Mouse (Mus musculus) lung, embryonic 16.5 days (tissue): ENCODE data around the gene Prkar2a. TPM values are rescaled to one million over a fixed set of nuclear protein-coding genes. Genes with fewer than 3 reads are reported as not detected.

Experiments used
- ATAC-seq: fragments of 200-750 bp; cut with Nextera tagmentation; 2 replicates; pipeline ENCODE4 v1.8.0; 2017; ENCODE audit warnings: low read depth, mild to moderate bottlenecking, moderate library complexity
- H3K27ac ChIP-seq: fragments of 300-500 bp; sonication (generic); 2 replicates; pipeline ENCODE4 v1.5.1; 2014; ENCODE audit warnings: mild to moderate bottlenecking, control low read depth, low read length
- H3K27me3 ChIP-seq: fragments of 300-500 bp; sonication (generic); 2 replicates; pipeline ENCODE4 v1.6.1; 2014; ENCODE audit warnings: low read depth, low read length, mixed read lengths; ENCODE audit not compliant: control insufficient read depth, insufficient read depth
- H3K36me3 ChIP-seq: fragments of 300-500 bp; sonication (generic); 2 replicates; pipeline ENCODE4 v1.6.1; 2014; ENCODE audit warnings: low read length; ENCODE audit not compliant: control insufficient read depth, insufficient read depth
- H3K4me1 ChIP-seq: fragments of 300-500 bp; sonication (generic); replicated peaks from 2 replicates; pipeline ENCODE4 v1.6.1; 2014; ENCODE audit warnings: low read length, mixed read lengths; ENCODE audit not compliant: control insufficient read depth, insufficient read depth
- H3K4me2 ChIP-seq: fragments of 300-500 bp; sonication (generic); 2 replicates; pipeline ENCODE4 v1.6.1; 2014; ENCODE audit warnings: low read depth, low read length, control low read depth
- H3K4me3 ChIP-seq: fragments of 300-500 bp; sonication (generic); 2 replicates; pipeline ENCODE4 v1.5.1; 2014; ENCODE audit warnings: mild to moderate bottlenecking, low read length, control low read depth
- H3K9ac ChIP-seq: fragments of 300-500 bp; sonication (generic); 2 replicates; pipeline ENCODE4 v1.6.1; 2014; ENCODE audit warnings: low read length, control low read depth
- H3K9me3 ChIP-seq: fragments of 300-500 bp; sonication (generic); 2 replicates; pipeline ENCODE4 v1.6.1; 2016; ENCODE audit warnings: low read length; ENCODE audit not compliant: control insufficient read depth
- WGBS: fragments of 180-500 bp; shearing (Covaris S2); extraction: QIAGEN DNeasy Blood & Tissue Kit; methylation state at CpG from one replicate; pipeline ENCODE4 v1.1.7; 2014; 5-methylcytosine and 5-hydroxymethylcytosine counted together
- polyA plus RNA-seq: library from polyadenylated mRNA; unstranded; fragments of >200 nt; fragmentation: Nextera tagmentation; extraction: Ambion mirVana; gene quantifications from 2 replicates; pipeline ENCODE4 v1.2.1, GENCODE M21; 2015

Prkar2a gene
- polyA plus RNA-seq, 1 experiment from 2014 or later, result 14.8 TPM

- Histone ChIP-seq H3K36me3 (no peaks in the 10 kb centered on the region), H3K27ac (no peak overlapping the region), H3K27me3 (no peaks in the 10 kb centered on the region), H3K4me2 (no peak overlapping the region), H3K4me1 (peaks cover 6% of the 10 kb centered on the region), H3K9me3 (no peaks in the 10 kb centered on the region), H3K4me3 (no peak overlapping the region), H3K9ac (no peak overlapping the region)
- no peak for ATAC-seq
- WGBS, result 59% methylated on average over 7 of the region's 7 CpGs
Measured at GRCm38 (mm10) chr9:108704591-108704990, 15.5 kb downstream of the Prkar2a start.

DNA sequence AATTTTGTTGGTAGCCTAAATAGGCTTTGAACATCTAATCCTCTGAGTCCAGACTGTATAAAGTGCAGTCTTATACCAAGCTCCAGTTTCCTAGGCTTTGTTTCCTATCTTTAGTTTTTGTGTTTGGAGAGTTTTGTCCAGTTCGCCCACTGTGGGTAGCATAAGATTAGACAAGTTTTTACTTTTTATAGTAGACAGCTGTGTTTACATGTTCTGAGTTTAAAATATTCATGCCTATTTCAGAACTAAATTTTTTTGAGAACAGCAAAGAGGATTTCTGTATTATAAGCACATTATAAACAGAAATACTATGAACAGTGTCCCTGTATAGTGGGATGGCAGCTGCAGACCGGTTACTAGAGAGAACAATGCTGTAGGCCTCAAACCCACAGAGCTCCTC, 18.1 kb downstream of the Prkar2a start:
- Histone ChIP-seq H3K27me3 (no peaks in the 10 kb centered on the region), H3K9ac (no peak overlapping the region), H3K4me1 (peaks cover 6% of the 10 kb centered on the region), H3K27ac (no peak overlapping the region), H3K36me3 (no peaks in the 10 kb centered on the region), H3K9me3 (no peaks in the 10 kb centered on the region), H3K4me3 (no peak overlapping the region), H3K4me2 (no peak overlapping the region)
- no peak for ATAC-seq
- 80% methylated on average over 2 of the region's 2 CpGs for WGBS

DNA sequence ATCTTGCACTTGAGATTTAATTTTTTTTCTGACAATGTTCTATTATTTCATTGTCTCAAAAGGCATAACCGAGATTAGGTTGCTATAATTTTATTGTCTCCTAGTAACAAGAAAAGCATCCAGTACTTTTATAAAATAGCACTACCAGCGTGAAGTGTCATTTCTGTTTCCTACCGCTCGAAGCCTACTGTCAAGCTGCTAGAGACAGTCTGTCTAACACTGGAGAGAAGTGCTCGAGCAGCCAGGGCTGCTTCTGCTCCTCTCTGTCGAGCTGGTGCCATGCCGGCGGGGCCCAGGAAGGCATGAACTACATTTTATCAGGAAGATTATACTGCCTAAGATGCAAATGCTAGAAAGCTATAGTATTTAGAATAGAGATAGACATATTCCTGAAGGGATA, 19.7 kb downstream of the Prkar2a start:
- 88% methylated on average over 8 of the region's 8 CpGs for WGBS
- no peaks in the 10 kb centered on the region for H3K36me3 ChIP-seq
- peaks cover 3% of the 10 kb centered on the region for H3K4me1 ChIP-seq
- no peaks in the 10 kb centered on the region for H3K9me3 ChIP-seq
- no peaks in the 10 kb centered on the region for H3K27me3 ChIP-seq
- ATAC-seq, result no peak
- H3K4me2 ChIP-seq, result no peak overlapping the region
- no peak overlapping the region for H3K27ac ChIP-seq
- H3K9ac ChIP-seq, result no peak overlapping the region
- H3K4me3 ChIP-seq, result no peak overlapping the region

DNA sequence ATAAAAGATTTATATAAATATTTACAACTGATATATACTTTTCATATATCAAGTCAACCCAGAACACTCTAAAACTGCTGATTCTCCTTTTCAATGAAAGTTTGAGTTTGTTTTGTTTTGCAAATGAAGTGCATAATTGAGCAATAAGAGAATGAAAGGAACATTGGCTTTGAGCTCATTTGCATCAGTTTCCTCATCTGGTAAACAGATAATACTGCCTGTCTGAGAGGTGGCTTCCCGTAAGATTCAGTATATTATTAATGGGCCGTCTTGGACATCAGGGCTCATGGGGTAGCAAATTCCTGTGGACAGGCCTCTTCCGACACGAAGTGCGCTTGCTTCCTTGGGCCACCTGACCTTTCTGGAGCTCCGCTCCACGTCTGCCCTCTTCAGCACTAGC, 21.7 kb downstream of the Prkar2a start:
- Histone ChIP-seq H3K9ac (no peak overlapping the region), H3K9me3 (no peaks in the 10 kb centered on the region), H3K36me3 (no peaks in the 10 kb centered on the region), H3K27me3 (no peaks in the 10 kb centered on the region), H3K4me3 (no peak overlapping the region), H3K4me1 (no peaks in the 10 kb centered on the region), H3K4me2 (no peak overlapping the region), H3K27ac (no peak overlapping the region)
- no peak for ATAC-seq
- WGBS, result 73% methylated on average over 7 of the region's 7 CpGs

- Histone ChIP-seq H3K36me3 (0 out of 2 replicates have a peak, but pooled peaks cover 2% of the 10 kb centered on the region), H3K4me2 (no peak overlapping the region), H3K9me3 (no peaks in the 10 kb centered on the region), H3K27ac (no peak overlapping the region), H3K4me3 (no peak overlapping the region), H3K27me3 (no peaks in the 10 kb centered on the region), H3K4me1 (no peaks in the 10 kb centered on the region), H3K9ac (no peak overlapping the region)
- ATAC-seq, result no peak
- WGBS, result 92% methylated on average over 4 of the region's 4 CpGs
Measured at GRCm38 (mm10) chr9:108716199-108716598, 27.1 kb downstream of the Prkar2a start.

- WGBS, result 69% methylated on average over 2 of the region's 2 CpGs
- no peak overlapping the region for H3K4me2 ChIP-seq
Measured at GRCm38 (mm10) chr9:108723751-108724150, 34.6 kb downstream of the Prkar2a start.

GRCm38 (mm10) chr9:108726116-108726515, 37.0 kb downstream of the Prkar2a start:
- Histone ChIP-seq H3K4me2 (no peak overlapping the region), H3K4me1 (no peaks in the 10 kb centered on the region), H3K27me3 (no peaks in the 10 kb centered on the region), H3K27ac (no peak overlapping the region), H3K36me3 (peaks cover 2% of the 10 kb centered on the region; the same call in 1 of the 2 replicates), H3K4me3 (no peak overlapping the region), H3K9ac (no peak overlapping the region), H3K9me3 (no peaks in the 10 kb centered on the region)
- no peak for ATAC-seq
- WGBS, result 89% methylated on average over 5 of the region's 5 CpGs

More at GRCm38 (mm10) chr9:108723751-108724150, 34.6 kb downstream of the Prkar2a start:
- Histone ChIP-seq H3K9me3 (no peaks in the 10 kb centered on the region), H3K27me3 (no peaks in the 10 kb centered on the region), H3K9ac (no peak overlapping the region), H3K36me3 (peaks cover 2% of the 10 kb centered on the region; the same call in 1 of the 2 replicates), H3K27ac (no peak overlapping the region), H3K4me3 (no peak overlapping the region), H3K4me1 (no peaks in the 10 kb centered on the region)
- ATAC-seq, result no peak

GRCm38 (mm10) chr9:108729050-108729449, 39.9 kb downstream of the Prkar2a start:
- ATAC-seq, result no peak
- Histone ChIP-seq H3K9ac (no peak overlapping the region), H3K9me3 (no peaks in the 10 kb centered on the region), H3K27me3 (no peaks in the 10 kb centered on the region), H3K27ac (no peak overlapping the region), H3K4me2 (no peak overlapping the region), H3K36me3 (peaks cover 2% of the 10 kb centered on the region), H3K4me3 (no peak overlapping the region), H3K4me1 (no peaks in the 10 kb centered on the region)

- no peak for ATAC-seq
- Histone ChIP-seq H3K4me2 (no peak overlapping the region), H3K27ac (no peak overlapping the region), H3K27me3 (no peaks in the 10 kb centered on the region), H3K9ac (no peak overlapping the region), H3K36me3 (peaks cover 6% of the 10 kb centered on the region), H3K9me3 (no peaks in the 10 kb centered on the region), H3K4me3 (no peak overlapping the region), H3K4me1 (no peaks in the 10 kb centered on the region)
Measured at GRCm38 (mm10) chr9:108732462-108732861, 43.3 kb downstream of the Prkar2a start.

DNA sequence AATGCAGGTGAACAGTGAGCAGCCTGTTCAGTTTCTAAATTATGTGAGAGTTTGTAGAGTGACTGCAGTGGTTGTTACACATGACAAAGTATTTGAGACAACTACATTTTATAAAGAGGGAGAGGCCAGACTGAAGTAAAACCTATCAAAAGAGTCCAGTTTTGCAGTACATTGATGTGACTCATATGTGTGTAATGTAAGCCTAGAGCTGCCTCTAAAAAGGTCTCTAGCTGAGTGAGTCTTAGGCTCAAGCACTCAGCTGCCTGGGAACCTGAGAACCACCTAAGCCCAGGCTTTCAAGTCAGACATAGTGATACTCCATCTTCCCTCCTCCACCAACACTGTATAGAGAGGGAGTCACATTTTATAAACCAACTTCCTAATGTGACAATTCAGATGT, 45.5 kb downstream of the Prkar2a start:
- Histone ChIP-seq H3K27me3 (no peaks in the 10 kb centered on the region), H3K36me3 (peaks cover 4% of the 10 kb centered on the region; the same call in 1 of the 2 replicates), H3K9me3 (no peaks in the 10 kb centered on the region), H3K4me2 (no peak overlapping the region), H3K9ac (no peak overlapping the region), H3K4me3 (no peak overlapping the region), H3K4me1 (no peaks in the 10 kb centered on the region), H3K27ac (no peak overlapping the region)
- ATAC-seq, result no peak
